Mouse (Mus musculus) intestine, embryonic 16.5 days (tissue): Measurements from ENCODE around the gene Dusp27. TPM values are rescaled to one million over a fixed set of nuclear protein-coding genes. Genes with fewer than 3 reads are reported as not detected.

ENCODE experiments used
- ATAC-seq: fragments of 200-750 bp; cut with Nextera tagmentation; 2 replicates; pipeline ENCODE4 v1.8.0; 2017; ENCODE audit warnings: moderate TSS enrichment, moderate library complexity
- H3K27ac ChIP-seq: fragments of 300-500 bp; sonication (generic); 2 replicates; pipeline ENCODE4 v1.5.1; 2014; ENCODE audit warnings: mild to moderate bottlenecking, low read length
- H3K27me3 ChIP-seq: fragments of 300-500 bp; sonication (generic); replicated peaks from 2 replicates; pipeline ENCODE4 v1.6.1; 2014; ENCODE audit warnings: low read length, control low read depth, mixed read lengths; ENCODE audit not compliant: control insufficient read depth, insufficient read depth
- H3K36me3 ChIP-seq: fragments of 300-500 bp; sonication (generic); 2 replicates; pipeline ENCODE4 v1.6.1; 2014; ENCODE audit warnings: low read length, control low read depth; ENCODE audit not compliant: control insufficient read depth, insufficient read depth
- H3K4me1 ChIP-seq: fragments of 300-500 bp; sonication (generic); 2 replicates; pipeline ENCODE4 v1.6.1; 2014; ENCODE audit warnings: low read length, control low read depth, mixed read lengths; ENCODE audit not compliant: control insufficient read depth, insufficient read depth
- H3K4me2 ChIP-seq: fragments of 300-500 bp; sonication (generic); 2 replicates; pipeline ENCODE4 v1.6.1; 2014; ENCODE audit warnings: low read depth, low read length, control low read depth
- H3K4me3 ChIP-seq: fragments of 300-500 bp; sonication (generic); 2 replicates; pipeline ENCODE4 v1.5.1; 2014; ENCODE audit warnings: mild to moderate bottlenecking, low read length
- H3K9ac ChIP-seq: fragments of 300-500 bp; sonication (generic); 2 replicates; pipeline ENCODE4 v1.6.1; 2014; ENCODE audit warnings: low read depth, low read length
- H3K9me3 ChIP-seq: fragments of 300-500 bp; sonication (generic); 2 replicates; pipeline ENCODE4 v1.6.1; 2016; ENCODE audit warnings: low read length, control low read depth; ENCODE audit not compliant: control insufficient read depth
- WGBS: fragments of 180-500 bp; shearing (Covaris S2); extraction: QIAGEN DNeasy Blood & Tissue Kit; methylation state at CpG from one replicate; pipeline ENCODE4 v1.1.7; 2014; 5-methylcytosine and 5-hydroxymethylcytosine counted together
- polyA plus RNA-seq: library from polyadenylated mRNA; unstranded; fragments of >200 nt; fragmentation: Nextera tagmentation; extraction: Ambion mirVana; gene quantifications from 2 replicates; pipeline ENCODE4 v1.2.1, GENCODE M21; 2015

Gene Dusp27
- polyA plus RNA-seq: 1.5 and 1.7 TPM in 2 replicates

GRCm38 (mm10) chr1:166127719-166128118, at the start of gene Dusp27:
Gene Dusp27 (minus strand): TSS chr1:166127922.
- H3K4me3 ChIP-seq: peak within 1 kb of the TSS; percentile 14; the same call in 1 of the 2 replicates
- peak within 1 kb of the TSS; percentile 46 for H3K27ac ChIP-seq
- ATAC-seq: no peak
- no peak within 1 kb of the TSS for H3K9ac ChIP-seq
- peak within 1 kb of the TSS; percentile 35 for H3K4me2 ChIP-seq
- H3K36me3 ChIP-seq: no peaks in the 10 kb centered on the region
- no peaks in the 10 kb centered on the region for H3K27me3 ChIP-seq
- H3K9me3 ChIP-seq: no peaks in the 10 kb centered on the region
- WGBS: 40% methylated on average over 4 of the region's 4 CpGs
- H3K4me1 ChIP-seq: peaks cover 26% of the 10 kb centered on the region

- H3K9ac ChIP-seq: no peak overlapping the region
- no peaks in the 10 kb centered on the region for H3K36me3 ChIP-seq
- no peak for ATAC-seq
- no peak overlapping the region for H3K4me3 ChIP-seq
- WGBS: 76% methylated on average over 9 of the region's 9 CpGs
- no peak overlapping the region for H3K27ac ChIP-seq
- H3K4me1 ChIP-seq: no peaks in the 10 kb centered on the region
- H3K27me3 ChIP-seq: no peaks in the 10 kb centered on the region
- no peak overlapping the region for H3K4me2 ChIP-seq
- H3K9me3 ChIP-seq: no peaks in the 10 kb centered on the region
These were observed 45.9 kb upstream of the Dusp27 start for GRCm38 (mm10) chr1:166173621-166174020.

- Histone ChIP-seq H3K27me3 (no peaks in the 10 kb centered on the region), H3K4me3 (no peak overlapping the region), H3K27ac (no peak overlapping the region), H3K36me3 (no peaks in the 10 kb centered on the region), H3K4me1 (no peaks in the 10 kb centered on the region), H3K4me2 (no peak overlapping the region), H3K9me3 (no peaks in the 10 kb centered on the region), H3K9ac (no peak overlapping the region)
- ATAC-seq: no peak
- 78% methylated on average over 3 of the region's 3 CpGs for WGBS
These were observed 45.3 kb upstream of the Dusp27 start for GRCm38 (mm10) chr1:166172992-166173391.

- 87% methylated on average over 12 of the region's 12 CpGs for WGBS
- Histone ChIP-seq H3K4me2 (no peak overlapping the region), H3K4me1 (no peaks in the 10 kb centered on the region), H3K36me3 (no peaks in the 10 kb centered on the region), H3K9ac (no peak overlapping the region), H3K27me3 (no peaks in the 10 kb centered on the region), H3K27ac (no peak overlapping the region), H3K9me3 (no peaks in the 10 kb centered on the region), H3K4me3 (no peak overlapping the region)
- no peak for ATAC-seq
These were observed 43.1 kb upstream of the Dusp27 start for GRCm38 (mm10) chr1:166170852-166171251.

- H3K4me2 ChIP-seq: no peak overlapping the region
- 91% methylated on average over 7 of the region's 7 CpGs for WGBS
- no peaks in the 10 kb centered on the region for H3K9me3 ChIP-seq
- H3K27ac ChIP-seq: no peak overlapping the region
- H3K36me3 ChIP-seq: no peaks in the 10 kb centered on the region
- no peaks in the 10 kb centered on the region for H3K27me3 ChIP-seq
- no peak overlapping the region for H3K9ac ChIP-seq
- no peak overlapping the region for H3K4me3 ChIP-seq
- ATAC-seq: no peak
- no peaks in the 10 kb centered on the region for H3K4me1 ChIP-seq
These were observed 42.0 kb upstream of the Dusp27 start for GRCm38 (mm10) chr1:166169713-166170112.

- Histone ChIP-seq H3K4me1 (no peaks in the 10 kb centered on the region), H3K4me2 (no peak overlapping the region), H3K9ac (no peak overlapping the region), H3K27ac (no peak overlapping the region), H3K4me3 (no peak overlapping the region), H3K9me3 (no peaks in the 10 kb centered on the region), H3K27me3 (no peaks in the 10 kb centered on the region), H3K36me3 (no peaks in the 10 kb centered on the region)
- 92% methylated on average over 7 of the region's 7 CpGs for WGBS
- no peak for ATAC-seq
These were observed 40.3 kb upstream of the Dusp27 start for GRCm38 (mm10) chr1:166168017-166168416.

- H3K9me3 ChIP-seq: no peaks in the 10 kb centered on the region
- H3K36me3 ChIP-seq: no peaks in the 10 kb centered on the region
- H3K9ac ChIP-seq: no peak overlapping the region
- no peak overlapping the region for H3K4me2 ChIP-seq
- no peak overlapping the region for H3K4me3 ChIP-seq
- H3K4me1 ChIP-seq: no peaks in the 10 kb centered on the region
- no peak overlapping the region for H3K27ac ChIP-seq
- 88% methylated on average over 4 of the region's 4 CpGs for WGBS
- no peaks in the 10 kb centered on the region for H3K27me3 ChIP-seq
- no peak for ATAC-seq
These were observed 39.7 kb upstream of the Dusp27 start for GRCm38 (mm10) chr1:166167405-166167804.

- Histone ChIP-seq H3K4me2 (no peak overlapping the region), H3K27ac (no peak overlapping the region), H3K4me3 (no peak overlapping the region), H3K36me3 (no peaks in the 10 kb centered on the region), H3K9me3 (no peaks in the 10 kb centered on the region), H3K4me1 (peaks cover 3% of the 10 kb centered on the region; the same call in 1 of the 2 replicates), H3K27me3 (no peaks in the 10 kb centered on the region), H3K9ac (no peak overlapping the region)
- no peak for ATAC-seq
- WGBS: 92% methylated on average over 9 of the region's 9 CpGs
These were observed 37.4 kb upstream of the Dusp27 start for GRCm38 (mm10) chr1:166165159-166165558.

GRCm38 (mm10) chr1:166164580-166164979, 36.9 kb upstream of the Dusp27 start:
- no peaks in the 10 kb centered on the region for H3K27me3 ChIP-seq
- no peak overlapping the region for H3K9ac ChIP-seq
- no peak overlapping the region for H3K4me3 ChIP-seq
- ATAC-seq: no peak
- H3K9me3 ChIP-seq: no peaks in the 10 kb centered on the region
- H3K27ac ChIP-seq: no peak overlapping the region
- peaks cover 3% of the 10 kb centered on the region; the same call in 1 of the 2 replicates for H3K4me1 ChIP-seq
- no peak overlapping the region for H3K4me2 ChIP-seq
- 95% methylated on average over 14 of the region's 14 CpGs for WGBS
- no peaks in the 10 kb centered on the region for H3K36me3 ChIP-seq
